Mouse (Mus musculus) liver, adult 2 months (tissue): ENCODE data around the gene Lrguk. TPM values are rescaled to one million over a fixed set of nuclear protein-coding genes. Genes with fewer than 3 reads are reported as not detected.

Source experiments
- DNase-seq: peaks from one replicate; pipeline ENCODE4 v3.0.0-alpha.2; 2011; ENCODE audit warnings: low read depth, low spot score; ENCODE audit errors: extremely low read depth
- H3K27ac ChIP-seq: fragments of 200-500 bp; replicated peaks from 2 replicates; pipeline ENCODE4 v1.5.1; 2012; ENCODE audit warnings: low read depth, mild to moderate bottlenecking, control low read depth, inconsistent platforms, low read length; ENCODE audit not compliant: insufficient read depth
- H3K27me3 ChIP-seq: fragments of 200-500 bp; 2 replicates; pipeline ENCODE4 v1.6.1; 2012; ENCODE audit warnings: mild to moderate bottlenecking, moderate library complexity, low read length, inconsistent platforms; ENCODE audit not compliant: control insufficient read depth, insufficient read depth
- H3K36me3 ChIP-seq: fragments of 200-500 bp; 2 replicates; pipeline ENCODE4 v1.6.1; 2012; ENCODE audit warnings: low read length, inconsistent platforms; ENCODE audit not compliant: control insufficient read depth, insufficient read depth
- H3K4me1 ChIP-seq: fragments of 200-500 bp; 2 replicates; pipeline ENCODE4 v1.6.1; 2011; ENCODE audit warnings: low read length; ENCODE audit not compliant: control insufficient read depth, insufficient read depth
- H3K4me3 ChIP-seq: fragments of 200-500 bp; 2 replicates; pipeline ENCODE4 v1.5.1; 2011; ENCODE audit warnings: low read depth, mild to moderate bottlenecking, control low read depth, low read length, moderate library complexity; ENCODE audit not compliant: insufficient read depth
- H3K79me2 ChIP-seq: fragments of 200-500 bp; 2 replicates; pipeline ENCODE4 v1.6.1; 2012; ENCODE audit warnings: inconsistent platforms, mild to moderate bottlenecking, low read length, moderate library complexity; ENCODE audit not compliant: control insufficient read depth, insufficient read depth
- H3K9ac ChIP-seq: fragments of 200-500 bp; 2 replicates; pipeline ENCODE4 v1.6.1; 2012; ENCODE audit warnings: low read depth, mild to moderate bottlenecking, control low read depth, inconsistent platforms, low read length
- CTCF ChIP-seq: fragments of 200-500 bp; IDR thresholded peaks from 2 replicates; pipeline ENCODE4 v1.5.1; 2011; ENCODE audit warnings: low read depth, low read length, control low read depth
- POLR2A ChIP-seq: fragments of 200-500 bp; IDR thresholded peaks from 2 replicates; pipeline ENCODE4 v1.6.1; 2011; ENCODE audit warnings: low read length, control low read depth; ENCODE audit not compliant: insufficient read depth; ENCODE audit errors: extremely low read depth
- WGBS: fragments of 180-500 bp; shearing (Covaris S2); methylation state at CpG from one replicate; pipeline ENCODE4 v1.1.7; 2018; 5-methylcytosine and 5-hydroxymethylcytosine counted together
- polyA plus RNA-seq: library from polyadenylated mRNA; depleted of rRNA; stranded (reverse); fragments of >200 nt; gene quantifications from 2 replicates; pipeline ENCODE4 v1.2.3, GENCODE M21; 2012
- total RNA-seq: library from RNA; depleted of rRNA; stranded (reverse); fragments of >200 nt; gene quantifications from 2 replicates; pipeline ENCODE4 v1.2.3, GENCODE M21; 2014

The Lrguk gene
- total and polyA plus RNA-seq, 2 experiments: under 0.01 TPM; not detected in 1

DNA sequence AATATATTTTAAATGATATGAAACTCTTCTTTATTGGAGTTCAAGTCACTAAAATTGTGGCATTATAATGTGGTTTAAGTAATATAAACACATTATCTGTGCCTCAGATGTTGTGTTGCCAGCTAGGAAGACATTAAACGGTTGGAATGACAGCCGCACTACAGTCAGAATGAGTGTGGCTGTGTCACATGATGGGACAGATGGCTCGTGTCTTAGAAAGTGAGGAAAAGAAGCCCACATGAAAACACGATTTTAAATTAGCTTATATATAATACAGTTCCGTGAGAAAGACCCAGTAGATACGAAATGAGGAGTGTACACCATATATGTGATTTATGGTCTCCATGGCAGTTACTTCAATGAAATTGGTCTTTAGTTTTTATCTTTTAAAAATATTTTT is 82.2 kb downstream of the Lrguk start:
- 79% methylated on average over 6 of the region's 6 CpGs for WGBS
- no peaks in the 10 kb centered on the region for H3K27me3 ChIP-seq
- no peak overlapping the region for H3K27ac ChIP-seq
- H3K4me3 ChIP-seq: no peak overlapping the region
- no peaks in the 10 kb centered on the region for H3K79me2 ChIP-seq
- TF ChIP-seq POLR2A: no peak
- no peak for TF ChIP-seq CTCF
- no peak for DNase-seq
- no peaks in the 10 kb centered on the region for H3K4me1 ChIP-seq
- no peaks in the 10 kb centered on the region for H3K36me3 ChIP-seq
- no peak overlapping the region for H3K9ac ChIP-seq

DNA sequence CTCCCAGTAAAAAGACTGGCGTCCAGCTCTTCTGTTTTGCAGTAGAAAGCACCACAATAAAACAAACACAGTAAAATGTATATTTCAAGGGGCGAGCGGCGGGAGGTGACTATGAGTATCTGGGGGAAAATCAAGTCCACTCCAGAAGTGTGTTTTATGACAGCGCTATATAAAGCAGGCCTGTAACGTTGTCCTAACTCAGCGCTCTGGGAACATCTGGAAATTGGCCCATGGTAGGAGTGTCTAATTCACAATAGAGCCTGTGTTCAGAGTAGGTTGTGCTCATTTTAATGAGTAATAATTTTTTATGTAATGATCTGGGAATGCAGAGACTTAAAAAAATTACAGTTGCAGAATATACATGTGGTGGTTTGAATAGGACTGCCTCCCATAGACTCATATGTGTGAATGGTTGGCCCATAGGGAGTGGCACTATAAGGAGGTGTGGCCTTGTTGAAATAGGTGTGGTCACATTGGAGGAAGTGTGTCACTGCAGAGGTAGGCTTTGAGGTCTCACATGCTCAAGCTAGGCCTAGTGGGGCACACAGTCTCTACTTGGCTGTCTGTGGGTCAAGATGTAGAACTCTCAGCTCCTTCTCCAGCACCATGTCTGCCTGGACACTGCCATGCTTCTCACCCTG is 87.7 kb downstream of the Lrguk start:
- H3K4me1 ChIP-seq: no peaks in the 10 kb centered on the region
- H3K79me2 ChIP-seq: no peaks in the 10 kb centered on the region
- TF ChIP-seq POLR2A (no peak), CTCF (no peak)
- H3K27ac ChIP-seq: no peak overlapping the region
- no peaks in the 10 kb centered on the region for H3K36me3 ChIP-seq
- no peaks in the 10 kb centered on the region for H3K27me3 ChIP-seq
- no peak for DNase-seq
- no peak overlapping the region for H3K9ac ChIP-seq
- WGBS: 95% methylated on average over 7 of the region's 7 CpGs
- no peak overlapping the region for H3K4me3 ChIP-seq

DNA sequence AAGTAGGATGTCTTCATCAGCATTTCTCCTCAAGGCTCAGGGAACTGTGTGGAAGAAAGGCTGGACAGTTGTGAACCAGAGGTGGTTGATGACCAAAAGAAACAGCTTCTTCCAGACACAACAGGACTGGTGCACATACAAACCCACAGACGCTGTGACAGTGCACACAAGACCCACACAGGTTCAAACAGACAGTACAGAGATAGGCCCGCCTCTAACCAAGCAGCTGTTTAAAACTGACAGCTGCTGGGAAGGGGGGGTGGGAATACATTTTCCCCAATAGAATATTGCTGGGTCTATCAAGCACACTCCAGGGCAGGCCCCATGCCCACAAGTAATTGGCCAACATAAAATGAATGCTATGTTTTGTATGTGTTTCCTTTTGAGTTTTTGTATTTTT is 95.2 kb downstream of the Lrguk start:
- TF ChIP-seq POLR2A (no peak), CTCF (no peak)
- no peak overlapping the region for H3K27ac ChIP-seq
- no peaks in the 10 kb centered on the region for H3K79me2 ChIP-seq
- H3K4me1 ChIP-seq: no peaks in the 10 kb centered on the region
- no peaks in the 10 kb centered on the region for H3K36me3 ChIP-seq
- H3K27me3 ChIP-seq: no peaks in the 10 kb centered on the region
- no peak for DNase-seq
- 86% methylated on average over 2 of the region's 2 CpGs for WGBS
- no peak overlapping the region for H3K4me3 ChIP-seq
- no peak overlapping the region for H3K9ac ChIP-seq

DNA sequence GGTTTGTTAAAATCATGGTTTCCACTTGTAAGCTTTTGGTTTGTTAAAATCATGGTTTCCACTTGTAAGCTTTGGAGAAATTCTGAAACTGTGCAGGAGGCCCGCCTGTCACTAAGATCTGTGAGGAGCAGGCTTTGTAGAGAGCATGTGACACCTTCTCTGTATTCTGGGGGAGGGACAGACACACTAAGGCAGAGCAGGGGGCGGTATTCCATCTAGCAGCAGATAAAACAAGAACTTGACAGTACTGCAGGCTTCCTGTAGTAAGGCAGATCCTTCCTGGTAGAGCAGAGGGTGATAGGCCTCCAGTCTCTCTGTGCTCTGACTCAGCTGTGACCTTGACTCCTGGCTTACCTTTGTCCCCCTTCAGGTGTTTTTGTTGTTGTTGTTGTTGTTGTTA is 100.0 kb downstream of the Lrguk start:
- H3K27ac ChIP-seq: no peak overlapping the region
- no peak overlapping the region for H3K9ac ChIP-seq
- TF ChIP-seq POLR2A: no peak
- no peak for TF ChIP-seq CTCF
- H3K79me2 ChIP-seq: no peaks in the 10 kb centered on the region
- no peaks in the 10 kb centered on the region for H3K4me1 ChIP-seq
- no peaks in the 10 kb centered on the region for H3K36me3 ChIP-seq
- DNase-seq: no peak
- 72% methylated on average over 2 of the region's 2 CpGs for WGBS
- no peaks in the 10 kb centered on the region for H3K27me3 ChIP-seq
- no peak overlapping the region for H3K4me3 ChIP-seq

DNA sequence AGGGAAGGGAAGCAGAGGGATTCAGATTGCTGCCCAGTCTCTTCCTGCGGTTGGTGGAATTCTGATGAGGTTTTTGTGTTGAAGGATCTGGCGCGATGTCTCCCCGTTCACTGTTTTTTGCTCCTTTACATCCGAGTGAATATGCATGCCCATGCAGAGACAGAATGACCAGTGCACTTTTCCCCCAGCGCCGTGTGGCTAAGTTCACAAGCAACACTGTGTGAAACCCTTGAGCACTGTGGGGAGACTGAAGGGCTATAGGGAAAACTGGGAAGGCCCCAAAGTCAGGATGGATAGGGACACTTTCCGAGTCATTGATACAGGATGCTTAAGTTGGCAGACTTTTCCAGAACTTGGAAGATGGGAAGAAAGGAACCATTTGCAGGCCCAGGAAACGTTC is 103.1 kb downstream of the Lrguk start:
- Histone ChIP-seq H3K4me3 (no peak overlapping the region), H3K27me3 (no peaks in the 10 kb centered on the region), H3K36me3 (no peaks in the 10 kb centered on the region), H3K79me2 (no peaks in the 10 kb centered on the region; the same call in 1 of the 2 replicates), H3K9ac (no peak overlapping the region), H3K27ac (no peak overlapping the region), H3K4me1 (no peaks in the 10 kb centered on the region)
- 88% methylated on average over 9 of the region's 9 CpGs for WGBS
- no peak for DNase-seq
- no peak for TF ChIP-seq CTCF
- no peak for TF ChIP-seq POLR2A

DNA sequence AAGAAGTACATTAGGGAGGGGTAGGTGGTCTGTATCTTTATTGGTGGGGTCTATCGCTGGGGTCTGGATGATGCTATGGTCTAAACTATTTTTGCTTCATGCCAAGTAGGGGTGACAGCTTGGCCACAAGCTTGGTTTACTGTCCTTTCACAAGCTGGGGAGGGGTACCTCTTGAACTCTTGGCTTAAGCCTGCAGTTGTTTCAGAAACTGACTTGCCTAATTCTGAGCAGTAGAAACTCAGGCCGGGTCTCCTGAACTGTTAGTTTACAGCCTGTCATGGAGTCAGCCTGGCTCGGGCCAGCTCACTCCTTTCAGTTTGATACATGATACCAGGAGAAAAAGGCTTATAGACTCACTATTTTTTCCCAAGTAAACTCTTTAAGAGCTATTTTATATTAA is 109.1 kb downstream of the Lrguk start:
- TF ChIP-seq POLR2A: no peak
- no peak for TF ChIP-seq CTCF
- Histone ChIP-seq H3K9ac (no peak overlapping the region), H3K27ac (no peak overlapping the region), H3K4me1 (no peaks in the 10 kb centered on the region), H3K4me3 (no peak overlapping the region), H3K36me3 (no peaks in the 10 kb centered on the region), H3K79me2 (no peaks in the 10 kb centered on the region; the same call in 1 of the 2 replicates), H3K27me3 (no peaks in the 10 kb centered on the region)
- DNase-seq: no peak
- 86% methylated on average over 3 of the region's 3 CpGs for WGBS
